Mouse (Mus musculus) lung, postnatal 0 days (tissue): ENCODE results near the gene Msi1.

Experiments
- CTCF ChIP-seq: IDR thresholded peaks from 2 replicates; pipeline ENCODE4 v1.5.1; 2016; ENCODE audit warnings: antibody characterized with exemption, mild to moderate bottlenecking
- EP300 ChIP-seq: IDR thresholded peaks from 2 replicates; pipeline ENCODE4 v1.6.1; 2016; ENCODE audit warnings: antibody characterized with exemption, mild to moderate bottlenecking, control low read depth

GRCm38 (mm10) chr5:115469791-115470190, 40.4 kb downstream of the Msi1 start:
- TF ChIP-seq CTCF: no peak
- TF ChIP-seq EP300: no peak
